Mouse (Mus musculus) activated CD4-positive, CD25-positive, alpha-beta regulatory T cell, adult 9 weeks (primary cell): ENCODE measurements around the gene Gm29276. TPM values are rescaled to one million over a fixed set of nuclear protein-coding genes. Genes with fewer than 3 reads are reported as not detected.

ENCODE experiments used
- polyA plus RNA-seq: library from polyadenylated mRNA; unstranded; fragments of 100-300 nt; shearing (Covaris generic); gene quantifications from one replicate; pipeline ENCODE4 v1.2.1, GENCODE M21; 2017

The Gm29276 gene
- not detected for polyA plus RNA-seq

GRCm38 (mm10) chrY:42582150-42582549, at the start of gene Gm29276:
Gene Gm29276, minus strand, starts transcription at chrY:42582250.

